20 mouse cellular contexts compared by ENCODE assay signal in the genomic region with DNA sequence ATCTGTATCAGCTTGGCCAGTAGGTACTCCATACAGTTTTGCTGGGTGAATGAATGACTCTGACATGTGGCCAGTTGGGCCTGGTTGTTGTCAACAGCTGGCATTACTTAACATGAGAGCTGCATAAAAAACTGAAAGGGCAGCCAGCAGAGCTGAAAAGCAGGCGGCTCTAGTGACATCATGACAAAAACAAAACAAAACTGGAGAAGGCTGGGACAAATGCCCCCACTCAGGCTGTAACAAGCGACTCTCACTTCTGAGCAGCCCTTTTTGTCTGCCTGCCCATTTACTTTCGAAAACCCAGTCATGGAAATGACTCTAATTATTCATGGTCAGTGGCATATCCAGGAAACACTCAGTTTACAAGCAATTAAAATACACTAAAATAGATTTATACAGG.
DNase-seq lines count a peak whose midpoint lies in the region; ATAC-seq and TF ChIP-seq lines count a peak whose summit lies in the region.
"Had no signal": no experiment of that assay in that cellular context is flagged by ENCODE, and none has a peak within 500 bp of the region (broad histone marks: within the 10 kb centered on the region; RNA-seq: fewer than 3 reads in every experiment).

No protein-coding gene starts in this region.

- no peaks in the 10 kb centered on the region for H3K9me3 ChIP-seq in kidney, embryonic 15.5 days (replicated peaks)
- H3K9me3 ChIP-seq in liver, embryonic 12.5 days (replicated peaks): no peaks in the 10 kb centered on the region
- H3K9me3 ChIP-seq in limb, embryonic 14.5 days (ENCODE audit: control insufficient read depth, low read length): no peaks in the 10 kb centered on the region
- no peaks in the 10 kb centered on the region for H3K9me3 ChIP-seq in hindbrain, postnatal 0 days (ENCODE audit: low read length)
- H3K9me3 ChIP-seq: embryonic facial prominence, embryonic 13.5 days; heart, embryonic 12.5 days; liver, embryonic 15.5 days had no signal

- H3K9ac ChIP-seq in kidney, embryonic 15.5 days: no peak overlapping the region
- H3K9ac ChIP-seq in liver, embryonic 12.5 days: no peak overlapping the region
- no peak overlapping the region for H3K9ac ChIP-seq in limb, embryonic 14.5 days (ENCODE audit: low read depth, low read length, severe bottlenecking)
- H3K9ac ChIP-seq in hindbrain, postnatal 0 days (replicated peaks; ENCODE audit: low read length): no peak overlapping the region
- H3K9ac ChIP-seq: embryonic facial prominence, embryonic 13.5 days; heart, embryonic 12.5 days; liver, embryonic 15.5 days had no signal

- WGBS in kidney, embryonic 15.5 days: 32% methylated on average over 3 of the region's 3 CpGs
- 66% methylated on average over 3 of the region's 3 CpGs for WGBS in liver, embryonic 12.5 days (ENCODE audit: insufficient replicate concordance)
- WGBS in limb, embryonic 14.5 days: 40% methylated on average over 3 of the region's 3 CpGs
- whole genome bisulfite sequencing in hindbrain, postnatal 0 days: 49% methylated on average over 3 of the region's 3 CpGs

- no peak for DNase-seq in kidney, postnatal 4 days
- no peak for DNase-seq in liver
- peak; percentile 78 for DNase-seq in adipocyte (ENCODE audit: low spot score)
- no peak for DNase-seq in limb, embryonic 14.5 days (ENCODE audit: low spot score)
- DNase-seq in hindbrain, postnatal 0 days (ENCODE audit: low spot score): no peak
- DNase-seq in natural killer cell, adult 2 months (ENCODE audit: low spot score in 2 of 2): no peak
- DNase-seq: adrenal gland, postnatal 10 days; cerebellum, adult 18-20 months; cerebellum, postnatal 36 days; heart, postnatal 36 days; kidney, adult 2 months; midbrain, embryonic 14.5 days; right cerebral cortex, adult 18-20 months; thymus, adult 18-20 months had no signal

- no peak overlapping the region for H3K4me2 ChIP-seq in kidney, embryonic 15.5 days
- H3K4me2 ChIP-seq in liver, embryonic 12.5 days: no peak overlapping the region
- no peak overlapping the region for H3K4me2 ChIP-seq in limb, embryonic 14.5 days (replicated peaks; ENCODE audit: low read depth, low read length, severe bottlenecking)
- no peak overlapping the region for H3K4me2 ChIP-seq in hindbrain, postnatal 0 days (ENCODE audit: low read depth, low read length)
- H3K4me2 ChIP-seq: embryonic facial prominence, embryonic 13.5 days; heart, embryonic 12.5 days; liver, embryonic 15.5 days had no signal

- ATAC-seq in kidney, embryonic 15.5 days (replicated peaks; ENCODE audit: low FRiP score): peak; percentile 83
- no peak for ATAC-seq in liver, embryonic 12.5 days
- ATAC-seq in limb, embryonic 14.5 days (ENCODE audit: low FRiP score, low read depth): peak; percentile 37; the same call in 1 of the 2 replicates
- ATAC-seq in hindbrain, postnatal 0 days: no peak
- ATAC-seq: hindbrain, embryonic 16.5 days had no signal

- H3K27ac ChIP-seq in kidney, embryonic 15.5 days: no peak overlapping the region
- H3K27ac ChIP-seq in liver, embryonic 12.5 days: peak overlapping the region; percentile 62
- H3K27ac ChIP-seq in limb, embryonic 14.5 days (replicated peaks; ENCODE audit: low read depth, low read length): no peak overlapping the region
- H3K27ac ChIP-seq in hindbrain, postnatal 0 days: no peak overlapping the region
- H3K27ac ChIP-seq: embryonic facial prominence, embryonic 13.5 days; liver, embryonic 15.5 days had no signal

- TF ChIP-seq CTCF in hindbrain, postnatal 0 days (IDR thresholded peaks at IDR 0.05; ENCODE audit: low read depth): no peak

- TF ChIP-seq POLR2A in limb, embryonic 14.5 days (IDR thresholded peaks at IDR 0.05; ENCODE audit: borderline replicate concordance, extremely low read depth, insufficient read depth, insufficient read length): no peak

- H3K27me3 ChIP-seq in kidney, embryonic 15.5 days: peaks cover 52% of the 10 kb centered on the region
- peaks cover 23% of the 10 kb centered on the region for H3K27me3 ChIP-seq in liver, embryonic 12.5 days (replicated peaks)
- no peaks in the 10 kb centered on the region for H3K27me3 ChIP-seq in limb, embryonic 14.5 days (ENCODE audit: control insufficient read depth, insufficient read depth, low read length)
- no peaks in the 10 kb centered on the region; the same call in 1 of the 2 replicates for H3K27me3 ChIP-seq in hindbrain, postnatal 0 days (ENCODE audit: insufficient read depth, low read length)
- H3K27me3 ChIP-seq: liver, embryonic 15.5 days had no signal

- no peak overlapping the region for H3K4me3 ChIP-seq in kidney, embryonic 15.5 days (replicated peaks)
- H3K4me3 ChIP-seq in liver, embryonic 12.5 days: no peak overlapping the region
- H3K4me3 ChIP-seq in limb, embryonic 14.5 days (replicated peaks; ENCODE audit: low read length): no peak overlapping the region
- no peak overlapping the region for H3K4me3 ChIP-seq in hindbrain, postnatal 0 days (ENCODE audit: low read length)
- H3K4me3 ChIP-seq: embryonic facial prominence, embryonic 13.5 days; heart, embryonic 12.5 days; liver, embryonic 15.5 days had no signal

- no peaks in the 10 kb centered on the region for H3K36me3 ChIP-seq in kidney, embryonic 15.5 days
- no peaks in the 10 kb centered on the region for H3K36me3 ChIP-seq in liver, embryonic 12.5 days
- no peaks in the 10 kb centered on the region for H3K36me3 ChIP-seq in limb, embryonic 14.5 days (ENCODE audit: control insufficient read depth, insufficient read depth, low read length)
- no peaks in the 10 kb centered on the region for H3K36me3 ChIP-seq in hindbrain, postnatal 0 days (ENCODE audit: insufficient read depth, low read length)
- H3K36me3 ChIP-seq: embryonic facial prominence, embryonic 13.5 days; heart, embryonic 12.5 days; liver, embryonic 15.5 days had no signal

- no peaks in the 10 kb centered on the region for H3K4me1 ChIP-seq in kidney, embryonic 15.5 days
- peaks cover 47% of the 10 kb centered on the region for H3K4me1 ChIP-seq in liver, embryonic 12.5 days
- no peaks in the 10 kb centered on the region for H3K4me1 ChIP-seq in limb, embryonic 14.5 days (ENCODE audit: control insufficient read depth, insufficient read depth, low read length)
- H3K4me1 ChIP-seq in hindbrain, postnatal 0 days (ENCODE audit: insufficient read depth, low read length): no peaks in the 10 kb centered on the region
- H3K4me1 ChIP-seq: embryonic facial prominence, embryonic 13.5 days; heart, embryonic 12.5 days had no signal

Comparison
In these comparisons a context has a peak if more than half of its experiments do, and no peak if none do; other contexts are left out.
1. ATAC-seq: peak in kidney, embryonic 15.5 days (single experiment) and limb, embryonic 14.5 days (single experiment); none in liver, embryonic 12.5 days (single experiment) and hindbrain, postnatal 0 days (single experiment).